Mouse (Mus musculus) activated CD4-positive, CD25-positive, alpha-beta regulatory T cell, adult 4 months (primary cell): Measurements from ENCODE around the gene Jag2. TPM values are rescaled to one million over a fixed set of nuclear protein-coding genes. Genes with fewer than 3 reads are reported as not detected.
A peak's percentile ranks its signal among the peaks of the same experiment; 100 is the strongest.

Experiments used
- ATAC-seq: one replicate; pipeline ENCODE4 v1.8.0; 2017
- polyA plus RNA-seq, 2 experiments: library from polyadenylated mRNA; unstranded; fragments of 100-300 nt; shearing (Covaris generic); gene quantifications; one replicate each; pipeline ENCODE4 v1.2.1; 2017

Jag2 gene
- polyA plus RNA-seq, 2 experiments from 2014 or later: 0.74 TPM; not detected in 1

- no peak for ATAC-seq
Measured at GRCm38 (mm10) chr12:112900641-112901040, 28.9 kb downstream of the Jag2 start.

GRCm38 (mm10) chr12:112898960-112899359 is 30.6 kb downstream of the Jag2 start:
- no peak for ATAC-seq

GRCm38 (mm10) chr12:112898351-112898750 is 31.2 kb downstream of the Jag2 start:
- no peak for ATAC-seq

GRCm38 (mm10) chr12:112897522-112898212 is 31.9 kb downstream of the Jag2 start:
- ATAC-seq: no peak

GRCm38 (mm10) chr12:112894969-112895368 is 34.6 kb downstream of the Jag2 start:
- no peak for ATAC-seq

- no peak for ATAC-seq
Measured at GRCm38 (mm10) chr12:112894303-112894884, 35.2 kb downstream of the Jag2 start.

- no peak for ATAC-seq
Measured at GRCm38 (mm10) chr12:112885465-112885864, 44.1 kb downstream of the Jag2 start.

GRCm38 (mm10) chr12:112881301-112881815 is 48.2 kb downstream of the Jag2 start:
- ATAC-seq: no peak

- no peak for ATAC-seq
Measured at GRCm38 (mm10) chr12:112880661-112881060, 48.9 kb downstream of the Jag2 start.

- ATAC-seq: no peak
Measured at GRCm38 (mm10) chr12:112879731-112880130, 49.8 kb downstream of the Jag2 start.

GRCm38 (mm10) chr12:112877607-112878020 is 52.0 kb downstream of the Jag2 start:
- ATAC-seq: no peak

- no peak for ATAC-seq
Measured at GRCm38 (mm10) chr12:112877073-112877576, 52.5 kb downstream of the Jag2 start.

- peak; percentile 37 for ATAC-seq
Measured at GRCm38 (mm10) chr12:112876332-112877072, 53.1 kb downstream of the Jag2 start.

- peak; percentile 29 for ATAC-seq
Measured at GRCm38 (mm10) chr12:112875225-112876013, 54.2 kb downstream of the Jag2 start.

- no peak for ATAC-seq
Measured at GRCm38 (mm10) chr12:112874199-112874598, 55.4 kb downstream of the Jag2 start.

- ATAC-seq: peak; percentile 71
Measured at GRCm38 (mm10) chr12:112873452-112874190, 56.0 kb downstream of the Jag2 start.

- no peak for ATAC-seq
Measured at GRCm38 (mm10) chr12:112872991-112873390, 56.6 kb downstream of the Jag2 start.

- ATAC-seq: no peak
Measured at GRCm38 (mm10) chr12:112871272-112871671, 58.3 kb downstream of the Jag2 start.

- no peak for ATAC-seq
Measured at GRCm38 (mm10) chr12:112870775-112871174, 58.8 kb downstream of the Jag2 start.

GRCm38 (mm10) chr12:112869783-112870204 is 59.8 kb downstream of the Jag2 start:
- no peak for ATAC-seq
